Mouse (Mus musculus) CH12.LX (cell line): ENCODE results near the gene Olfr190.

ENCODE experiments used
- CHD2 ChIP-seq: IDR thresholded peaks from 2 replicates; pipeline ENCODE4 v1.6.1; 2011; ENCODE audit warnings: low read length, improper control_type of control experiment
- E2F4 ChIP-seq: IDR thresholded peaks from 2 replicates; pipeline ENCODE4 v1.6.1; 2011; ENCODE audit warnings: low read depth, low read length, improper control_type of control experiment; ENCODE audit not compliant: insufficient replicate concordance
- EP300 ChIP-seq: IDR thresholded peaks from 2 replicates; pipeline ENCODE4 v1.6.1; 2011; ENCODE audit warnings: low read length, improper control_type of control experiment
- IRF4 ChIP-seq: IDR thresholded peaks from 2 replicates; pipeline ENCODE4 v1.6.1; 2014; ENCODE audit warnings: low read depth, mild to moderate bottlenecking, inconsistent platforms, low read length, improper control_type of control experiment
- KAT2A ChIP-seq: IDR thresholded peaks from 2 replicates; pipeline ENCODE4 v1.6.1; 2012; ENCODE audit warnings: low read length, improper control_type of control experiment, inconsistent platforms; ENCODE audit not compliant: insufficient replicate concordance
- MAX ChIP-seq: IDR thresholded peaks from 2 replicates; pipeline ENCODE4 v1.6.1; 2011; ENCODE audit warnings: low read length, improper control_type of control experiment
- POLR2A ChIP-seq: IDR thresholded peaks from 2 replicates; pipeline ENCODE4 v1.6.1; 2011; ENCODE audit warnings: low read depth, mild to moderate bottlenecking, improper control_type of control experiment, low read length
- ZC3H11A ChIP-seq: IDR thresholded peaks from 2 replicates; pipeline ENCODE4 v1.6.1; 2012; ENCODE audit warnings: low read depth, mild to moderate bottlenecking, inconsistent platforms, low read length, improper control_type of control experiment

- TF ChIP-seq E2F4 = no peak
- TF ChIP-seq MAX = no peak
- TF ChIP-seq IRF4 = no peak
- TF ChIP-seq ZC3H11A = no peak
- no peak for TF ChIP-seq CHD2
- TF ChIP-seq POLR2A = no peak
- TF ChIP-seq EP300 = no peak
- no peak for TF ChIP-seq KAT2A
Measured at GRCm38 (mm10) chr16:59073520-59073919, 4.3 kb downstream of the Olfr190 start.
